Mouse (Mus musculus): ENCODE results near the gene Ifih1. TPM values are rescaled to one million over a fixed set of nuclear protein-coding genes. Genes with fewer than 3 reads are reported as not detected.

Ifih1 gene
- total RNA-seq, 2 experiments from 2014 or later = 4.2 to 4.8 TPM

GRCm38 (mm10) chr2:62643405-62644305, 2.4 kb downstream of the Ifih1 start:
- peak; percentile 59 to 74 for DNase-seq
- intact Hi-C loops (cut with DNase I) = no loop called here

DNA sequence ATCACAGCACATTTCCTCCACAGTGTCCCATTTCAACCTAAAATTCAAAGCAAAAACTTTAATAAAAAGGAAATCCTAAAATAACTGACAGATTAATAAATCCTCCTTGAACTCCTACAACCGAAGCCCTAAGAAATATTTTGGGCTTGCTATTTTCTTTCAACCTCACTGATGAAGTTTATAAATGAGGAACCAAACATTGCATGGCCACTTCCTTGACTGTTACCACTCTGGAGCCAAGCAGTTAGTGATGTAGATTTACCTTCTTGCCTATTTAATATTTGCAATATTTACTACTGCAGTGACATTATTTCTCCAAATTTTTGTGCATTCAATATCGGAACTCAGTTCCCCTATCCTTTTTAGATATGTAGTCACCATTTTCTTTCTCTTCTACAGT, 6.2 kb downstream of the Ifih1 start:
- intact Hi-C loops (cut with DNase I) = loop anchor here (10.0 kb wide), 1 partner anchor 185 kb away; no protein-coding TSS in a partner anchor

GRCm38 (mm10) chr2:62630446-62630845, 15.6 kb downstream of the Ifih1 start:
- DNase-seq = peak in 1 of 2 experiments; percentile 26
- intact Hi-C loops (cut with DNase I) = loop anchor here (10.0 kb wide), 1 partner anchor 176 kb away; no protein-coding TSS in a partner anchor

More for the DNA sequence above, 6.2 kb downstream of the Ifih1 start:
- no peak for DNase-seq

GRCm38 (mm10) chr2:62628356-62628755, 17.7 kb downstream of the Ifih1 start:
- intact Hi-C loops (cut with DNase I) = loop anchor here (5.0 kb wide), 2 partner anchors 76 to 281 kb away; no protein-coding TSS in a partner anchor
- DNase-seq = no peak

GRCm38 (mm10) chr2:62627728-62628127, 18.3 kb downstream of the Ifih1 start:
- intact Hi-C loops (cut with DNase I) = loop anchor here (5.0 kb wide), 2 partner anchors 75 to 280 kb away; no protein-coding TSS in a partner anchor
- peak in 1 of 2 experiments; percentile 25 for DNase-seq

DNA sequence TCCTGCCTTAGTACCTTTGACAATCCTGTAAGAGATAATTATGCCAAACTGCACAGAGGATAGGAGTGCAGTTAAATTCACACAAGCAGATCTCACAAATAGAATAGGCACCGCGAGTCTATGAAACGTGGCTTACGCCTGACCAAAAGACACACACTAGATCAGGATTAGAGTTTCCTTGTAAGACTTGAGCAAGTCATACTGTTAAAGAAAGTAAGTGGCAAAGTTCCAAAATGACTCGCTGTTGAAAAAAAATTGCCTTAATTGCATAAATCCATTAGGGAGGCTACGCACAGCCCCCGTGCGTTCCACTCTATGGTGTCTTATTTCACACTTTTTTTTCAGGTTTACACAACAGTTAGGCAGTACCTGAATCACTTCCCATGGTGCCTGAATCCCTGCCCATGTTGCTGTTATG, 23.0 kb downstream of the Ifih1 start:
- DNase-seq = no peak
- intact Hi-C loops (cut with DNase I) = no loop called here

- intact Hi-C loops (cut with DNase I) = no loop called here
Observed at GRCm38 (mm10) chr2:62619679-62620078, 26.4 kb downstream of the Ifih1 start.

DNA sequence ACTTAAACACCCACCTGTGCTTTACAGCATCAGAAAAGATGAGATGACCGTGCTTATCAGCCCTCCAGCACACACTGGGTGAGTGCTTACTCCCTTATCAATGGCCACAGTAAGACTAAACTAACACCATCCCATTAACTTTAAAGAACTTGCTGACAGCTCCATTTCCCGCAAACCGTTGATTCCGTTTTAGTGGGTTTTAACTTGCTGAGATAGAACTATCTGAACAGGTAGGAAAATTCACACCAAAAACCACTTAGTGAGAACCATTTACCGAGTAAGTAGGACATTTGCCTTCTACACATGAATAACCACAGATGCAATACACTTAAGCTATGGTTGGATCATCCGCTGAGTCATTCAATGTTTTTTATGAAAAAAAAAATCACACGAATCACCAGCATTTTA, 27.1 kb downstream of the Ifih1 start:
- intact Hi-C loops (cut with DNase I) = no loop called here
- no peak for DNase-seq

More at GRCm38 (mm10) chr2:62619679-62620078, 26.4 kb downstream of the Ifih1 start:
- DNase-seq = no peak

DNA sequence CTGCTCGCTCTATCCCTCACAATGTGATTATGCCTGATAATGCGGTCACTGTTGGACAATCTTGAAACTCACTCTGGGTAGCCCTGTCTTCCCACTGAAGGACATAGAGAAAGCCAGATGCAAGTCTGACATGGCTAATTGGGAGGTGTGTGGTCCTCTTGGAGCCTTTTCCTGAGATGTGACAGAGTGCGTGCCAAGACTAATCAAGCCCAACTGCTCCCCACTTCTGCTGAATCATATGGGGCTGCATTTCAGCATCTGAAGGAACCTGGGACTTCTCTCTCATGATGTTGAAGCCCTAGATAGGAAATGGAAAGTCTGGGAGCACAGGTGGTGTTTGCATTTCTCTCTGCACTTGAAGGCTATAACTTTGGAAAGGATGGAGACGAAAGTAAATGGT, 32.9 kb downstream of the Ifih1 start:
- intact Hi-C loops (cut with DNase I) = no loop called here
- no peak for DNase-seq

DNA sequence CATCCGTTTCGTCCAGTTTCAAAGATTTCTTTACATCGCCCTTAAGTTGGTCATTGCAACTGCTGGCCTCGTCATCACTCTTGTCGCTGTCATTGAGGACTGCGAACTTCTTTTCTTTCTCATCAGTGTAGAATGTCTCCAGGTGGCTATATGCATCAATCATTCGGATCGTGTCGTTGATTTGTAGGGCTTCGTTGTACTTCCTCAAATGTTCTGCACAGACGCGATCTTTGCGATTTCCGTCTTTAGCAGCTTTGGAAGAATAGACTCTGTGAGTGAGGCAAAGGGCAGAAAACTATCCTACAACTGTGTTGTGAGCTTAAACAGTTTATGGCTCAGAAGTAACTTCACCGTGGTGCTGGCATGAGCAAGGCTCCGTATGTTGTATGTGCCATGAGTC, 39.9 kb downstream of the Ifih1 start:
- DNase-seq = no peak
- intact Hi-C loops (cut with DNase I) = no loop called here

DNA sequence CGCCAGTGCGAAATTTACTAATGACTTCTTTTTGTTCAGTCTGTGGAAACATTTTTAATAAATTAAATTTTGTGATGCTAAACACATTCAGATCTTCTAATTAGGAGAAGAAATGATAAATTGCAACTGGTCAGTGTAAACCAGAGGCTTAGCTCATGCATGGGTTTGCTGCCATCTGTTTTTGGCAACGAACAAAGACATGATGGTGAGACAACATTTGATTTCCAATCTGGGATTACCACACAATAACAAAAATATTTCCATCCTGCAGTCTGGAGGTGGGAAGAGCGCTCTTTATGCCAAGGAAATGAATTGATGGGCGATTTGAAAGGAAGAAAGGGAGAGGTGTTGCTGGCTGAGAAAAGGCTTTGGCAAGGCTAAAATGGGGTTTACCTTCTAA, 42.5 kb downstream of the Ifih1 start:
- no peak for DNase-seq
- intact Hi-C loops (cut with DNase I) = no loop called here

DNA sequence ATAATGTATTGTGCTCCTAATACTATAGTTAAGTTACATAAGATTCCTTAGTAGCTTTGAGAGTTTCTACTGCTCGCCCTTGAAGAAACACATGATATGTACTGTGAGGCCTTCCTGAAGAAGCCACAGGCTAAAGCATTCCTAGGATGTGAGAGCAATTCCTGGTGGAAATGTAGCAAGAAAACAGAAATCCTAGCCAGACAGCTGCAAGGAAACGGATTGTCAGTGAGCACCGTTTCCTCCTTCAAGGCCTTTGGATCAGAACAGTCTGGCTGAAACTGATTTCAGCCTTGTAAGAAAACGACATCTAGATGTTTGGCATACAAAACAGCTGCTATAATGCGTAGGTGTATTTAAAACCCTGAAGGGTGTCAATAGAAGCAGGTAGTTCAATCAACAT, 49.5 kb downstream of the Ifih1 start:
- intact Hi-C loops (cut with DNase I) = no loop called here
- DNase-seq = no peak

DNA sequence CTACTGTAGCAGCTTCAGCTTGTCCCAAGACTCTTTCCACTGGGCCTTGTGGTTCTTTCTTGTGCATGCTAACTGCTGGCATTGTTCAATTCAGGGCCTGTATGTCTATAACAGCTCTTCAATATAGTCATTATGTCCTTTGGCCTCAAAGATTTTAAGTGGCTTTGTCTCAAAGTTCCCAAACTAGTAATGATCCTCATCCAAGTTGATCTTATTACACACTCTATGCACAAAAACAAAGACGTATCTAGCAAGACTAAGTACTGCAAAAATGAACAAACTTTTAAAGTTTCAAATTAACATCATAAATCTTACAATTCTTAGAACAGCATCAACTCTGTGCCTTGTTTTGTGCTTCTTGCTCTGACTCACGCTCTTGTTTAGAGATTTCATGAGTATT, 51.6 kb downstream of the Ifih1 start:
- intact Hi-C loops (cut with DNase I) = no loop called here

DNA sequence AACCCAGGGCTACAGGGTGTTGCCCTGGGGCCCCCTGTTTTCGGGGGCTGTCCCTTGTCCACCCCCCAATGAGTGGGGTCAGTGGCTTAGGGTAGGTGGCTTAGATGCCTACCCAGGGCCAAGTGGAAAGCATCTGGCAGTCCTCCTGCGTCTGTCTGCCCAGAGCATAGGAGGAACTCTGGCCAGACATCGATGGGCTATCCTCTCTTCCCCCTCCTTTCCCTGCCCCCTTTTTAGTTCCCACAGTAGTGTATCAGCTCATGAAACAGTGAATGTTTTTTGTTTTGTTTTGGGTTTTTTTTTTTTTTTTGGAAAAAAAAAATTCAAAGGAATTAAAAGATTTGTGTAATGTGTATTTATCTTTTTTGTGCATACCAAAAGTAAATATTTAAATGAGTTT, 54.5 kb downstream of the Ifih1 start:
- intact Hi-C loops (cut with DNase I) = no loop called here
- DNase-seq = no peak

More for the DNA sequence above, 51.6 kb downstream of the Ifih1 start:
- DNase-seq = no peak

- no peak for DNase-seq
- intact Hi-C loops (cut with DNase I) = no loop called here
Observed at GRCm38 (mm10) chr2:62589333-62589732, 56.7 kb downstream of the Ifih1 start.

DNA sequence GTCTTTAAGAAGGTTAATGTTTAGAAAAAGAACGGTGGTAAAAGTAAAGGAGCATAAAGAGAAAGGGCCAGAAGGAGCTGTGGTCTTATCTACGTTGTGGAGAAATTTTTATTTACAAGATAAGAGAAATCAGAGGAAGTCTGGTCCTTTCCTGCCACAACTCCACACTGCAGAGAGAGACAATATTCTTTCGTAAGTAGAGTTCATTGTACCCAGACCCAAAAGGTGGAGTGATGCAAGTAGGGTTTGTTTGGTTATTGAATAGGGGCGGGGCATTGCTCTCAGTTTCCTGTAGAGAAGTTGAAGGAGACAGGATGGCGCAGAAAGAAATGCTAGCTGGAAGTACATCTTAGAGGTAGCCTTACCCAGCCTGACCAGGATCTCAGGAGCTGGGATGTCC, 60.3 kb downstream of the Ifih1 start:
- intact Hi-C loops (cut with DNase I) = no loop called here
- no peak for DNase-seq

DNA sequence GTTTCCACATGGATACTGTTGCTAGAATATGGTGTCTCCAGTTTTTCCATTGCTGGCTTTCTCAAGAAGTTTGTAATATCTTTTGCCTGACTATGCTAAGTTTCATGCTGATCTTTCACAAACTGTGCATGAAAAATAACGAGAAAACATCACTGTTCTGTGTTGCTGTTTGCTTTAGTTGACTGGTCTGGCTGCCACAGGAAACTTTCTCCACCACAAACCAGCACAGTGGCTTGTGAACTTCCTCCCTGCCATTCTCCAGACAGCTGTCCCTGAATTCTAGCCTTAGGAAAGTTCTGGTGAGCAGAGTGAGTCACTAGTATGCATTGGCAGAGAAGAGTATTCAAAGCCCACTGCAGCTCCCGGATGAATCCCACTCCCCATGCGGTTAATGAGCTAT, 71.1 kb downstream of the Ifih1 start:
- no peak for DNase-seq

DNA sequence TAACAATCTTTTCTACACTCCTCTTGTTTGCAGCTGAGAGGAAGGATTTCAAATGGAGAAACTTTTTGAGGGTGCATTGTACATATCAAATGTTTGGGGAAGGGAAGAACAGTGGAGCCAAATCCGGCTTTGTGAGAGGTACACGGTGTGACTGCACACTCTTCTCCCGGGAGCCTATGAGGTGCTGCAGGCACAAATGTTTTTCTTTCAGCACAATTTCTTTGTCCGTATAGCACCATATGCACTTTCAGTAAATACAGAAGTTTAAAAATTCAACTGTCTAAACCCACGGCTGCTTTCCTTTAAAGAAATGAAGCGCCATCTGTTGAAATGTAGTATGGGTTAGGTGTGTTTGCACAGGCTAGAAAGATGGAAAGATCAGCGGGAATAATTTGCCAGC, 71.8 kb downstream of the Ifih1 start:
- intact Hi-C loops (cut with DNase I) = no loop called here
- no peak for DNase-seq

More for the DNA sequence above, 71.1 kb downstream of the Ifih1 start:
- intact Hi-C loops (cut with DNase I) = no loop called here

DNA sequence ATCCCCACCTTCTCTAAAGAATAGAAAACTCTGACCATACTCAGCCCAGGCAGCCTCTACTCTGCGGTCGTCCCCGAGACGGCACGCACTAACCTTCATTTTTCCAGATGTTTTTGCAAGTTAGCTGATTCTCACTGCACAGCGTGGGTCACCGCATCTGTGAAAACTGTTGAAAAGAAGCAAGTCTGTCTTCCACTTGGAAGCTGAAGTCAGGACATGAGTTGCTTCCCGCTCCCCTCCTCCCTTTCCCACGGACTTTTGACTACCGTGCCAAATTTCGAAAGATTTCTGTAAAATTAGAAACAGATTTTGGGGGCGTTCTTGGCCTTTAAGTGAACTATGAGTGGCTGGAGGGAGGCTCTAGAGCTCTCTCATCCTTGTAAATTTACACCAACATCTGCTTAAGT, 72.3 kb downstream of the Ifih1 start, which contains the start of gene Fap:
Gene Fap, minus strand, starts transcription at position 323 of the 407 bp plus-strand sequence.
- intact Hi-C loops (cut with DNase I) = no loop called here

DNA sequence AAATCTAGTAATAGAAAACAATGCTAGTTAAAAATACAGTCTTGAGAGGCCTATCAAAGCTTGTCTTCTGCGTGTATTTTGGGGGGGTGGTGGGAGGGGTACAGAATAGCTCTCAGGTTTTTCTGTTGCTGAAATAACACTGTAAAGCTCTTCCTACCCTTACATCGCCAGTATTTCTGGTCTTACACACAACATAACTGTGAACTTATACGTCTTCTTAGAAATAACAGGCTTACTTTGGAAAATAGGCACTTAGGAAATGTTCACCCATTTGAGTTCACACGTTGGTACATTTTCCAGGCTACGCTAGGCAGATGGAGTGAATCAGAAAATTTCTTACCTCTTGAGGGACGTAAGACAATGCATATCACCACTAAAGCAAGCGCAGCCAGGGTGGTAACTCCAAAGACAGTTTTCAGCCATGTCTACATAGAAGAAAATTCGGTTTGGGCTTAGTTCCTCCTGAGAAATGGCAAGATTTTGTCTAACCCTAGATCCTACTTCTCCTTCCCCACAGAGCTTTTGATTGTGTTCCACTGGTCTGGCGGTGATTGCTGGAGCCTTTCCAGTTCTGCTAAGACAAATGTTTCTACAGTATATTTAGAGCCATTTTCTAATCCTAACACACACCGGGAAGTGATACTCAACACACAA, 72.8 kb downstream of the Ifih1 start:
- intact Hi-C loops (cut with DNase I) = no loop called here
- DNase-seq = peak in 1 of 2 experiments; percentile 18

More for the DNA sequence above, 72.3 kb downstream of the Ifih1 start, which contains the start of gene Fap:
- DNase-seq = peak; percentile 29 to 40

DNA sequence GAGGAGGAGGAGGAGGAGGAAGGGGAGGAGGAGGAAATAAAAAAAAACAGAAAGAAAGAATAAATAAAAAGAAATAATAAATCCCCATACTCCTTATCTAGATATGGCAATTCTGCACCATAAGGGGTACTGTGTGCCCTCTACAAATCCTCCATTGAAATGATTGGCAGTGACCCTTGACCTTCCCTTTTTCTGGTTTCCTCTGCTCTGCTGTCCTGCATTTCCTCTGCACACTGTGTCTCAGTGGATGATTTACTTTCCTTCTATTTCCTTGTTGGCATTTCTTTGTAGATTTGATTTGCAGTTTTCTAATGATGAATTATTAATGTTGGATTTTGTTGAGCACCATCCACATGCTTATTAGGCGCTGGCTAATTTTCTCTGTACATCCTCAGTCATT, 81.4 kb downstream of the Ifih1 start:
- intact Hi-C loops (cut with DNase I) = no loop called here
- no peak for DNase-seq

Measured in heart, postnatal 14 days (tissue).